In genomic region chr14:25370306-25371020, GRCm38 (mm10) we compare ENCODE assay signal across 10 mouse cellular contexts.
DNase-seq lines count a peak whose midpoint lies in the region; ATAC-seq and TF ChIP-seq lines count a peak whose summit lies in the region.
"Had no signal": no experiment of that assay in that cellular context is flagged by ENCODE, and none has a peak within 500 bp of the region (broad histone marks: within the 10 kb centered on the region; RNA-seq: fewer than 3 reads in every experiment).

No protein-coding gene starts in this region.

- no peaks in the 10 kb centered on the region for H3K9me3 ChIP-seq in lung, embryonic 16.5 days (ENCODE audit: control insufficient read depth, low read length)
- H3K9me3 ChIP-seq in hindbrain, embryonic 10.5 days = peaks cover 8% of the 10 kb centered on the region; the same call in 1 of the 2 replicates

- H3K27me3 ChIP-seq in lung, embryonic 16.5 days (ENCODE audit: control insufficient read depth, insufficient read depth, low read depth, low read length) = no peaks in the 10 kb centered on the region
- H3K27me3 ChIP-seq in hindbrain, embryonic 10.5 days (ENCODE audit: insufficient read depth, poor library complexity, severe bottlenecking) = no peaks in the 10 kb centered on the region
- H3K27me3 ChIP-seq in myocyte (ENCODE audit: control insufficient read depth, insufficient read depth, insufficient read length) = no peaks in the 10 kb centered on the region
- H3K27me3 ChIP-seq: Patski had no signal

- no peak overlapping the region for H3K9ac ChIP-seq in lung, embryonic 16.5 days (ENCODE audit: low read length)

- TF ChIP-seq POLR2A in myocyte (IDR thresholded peaks at IDR 0.05; ENCODE audit: insufficient read length, low read depth) = no peak

- DNase-seq in lung, adult 18-20 months = no peak
- peak; percentile 92 to 96 for DNase-seq in cerebellum, postnatal 10 days
- DNase-seq in hindbrain, embryonic 10.5 days (ENCODE audit: low spot score) = no peak
- DNase-seq in right cerebral cortex, adult 2 months (ENCODE audit: low spot score in 2 of 2) = no peak
- no peak for DNase-seq in adrenal gland, postnatal 25 days
- no peak for DNase-seq in adrenal gland, adult (ENCODE audit: inconsistent age in 2 of 2, low spot score in 1 of 2)
- DNase-seq: right cerebral cortex, postnatal 14 days had no signal

- H3K36me3 ChIP-seq in lung, embryonic 16.5 days (ENCODE audit: control insufficient read depth, insufficient read depth, low read length) = no peaks in the 10 kb centered on the region
- peaks cover 9% of the 10 kb centered on the region for H3K36me3 ChIP-seq in hindbrain, embryonic 10.5 days
- no peaks in the 10 kb centered on the region for H3K36me3 ChIP-seq in myocyte (ENCODE audit: control insufficient read depth, insufficient read depth)

- no peak overlapping the region for H3ac ChIP-seq in myocyte (ENCODE audit: control insufficient read depth, insufficient read length)

- H3K4me3 ChIP-seq in lung, embryonic 16.5 days (ENCODE audit: low read length) = no peak overlapping the region
- no peak overlapping the region for H3K4me3 ChIP-seq in hindbrain, embryonic 10.5 days
- H3K4me3 ChIP-seq in myocyte = no peak overlapping the region

- WGBS in lung, embryonic 16.5 days = 91% methylated on average over 6 of the region's 6 CpGs
- 84% methylated on average over 6 of the region's 6 CpGs for WGBS in hindbrain, embryonic 10.5 days

- ATAC-seq in lung, embryonic 16.5 days (ENCODE audit: low read depth) = no peak

- H3K79me2 ChIP-seq in myocyte (ENCODE audit: control insufficient read depth, insufficient read depth) = no peaks in the 10 kb centered on the region

- 0 out of 2 replicates have a peak overlapping the region, but pooled peaks have one; percentile 5 for H3K27ac ChIP-seq in lung, embryonic 16.5 days (ENCODE audit: low read length)
- peak overlapping the region; percentile 81 for H3K27ac ChIP-seq in hindbrain, embryonic 10.5 days

- H3K4me1 ChIP-seq in lung, embryonic 16.5 days (replicated peaks; ENCODE audit: control insufficient read depth, insufficient read depth, low read length) = peaks cover 9% of the 10 kb centered on the region
- H3K4me1 ChIP-seq in hindbrain, embryonic 10.5 days (replicated peaks) = peaks cover 39% of the 10 kb centered on the region

- no peak overlapping the region for H3K4me2 ChIP-seq in lung, embryonic 16.5 days (ENCODE audit: low read depth, low read length)
- H3K4me2 ChIP-seq in myocyte (ENCODE audit: low read depth) = peak overlapping the region; percentile 16

TF ChIP-seq in myocyte, 11 proteins besides CTCF, POLR2A, EP300 and RAD21:
- TF ChIP-seq E2F4 (IDR thresholded peaks at IDR 0.05; ENCODE audit: insufficient read depth) (no peak), TCF12 (IDR thresholded peaks at IDR 0.05; ENCODE audit: insufficient read depth, poor library complexity, severe bottlenecking) (no peak), CEBPB (IDR thresholded peaks at IDR 0.05; ENCODE audit: insufficient read depth, poor library complexity, severe bottlenecking) (no peak), USF1 (IDR thresholded peaks at IDR 0.05; ENCODE audit: low read depth) (no peak), REST (IDR thresholded peaks at IDR 0.05; ENCODE audit: insufficient read depth, insufficient read length) (no peak), MYOG (IDR thresholded peaks at IDR 0.05; ENCODE audit: control insufficient read depth in 1 of 3, insufficient read depth in 1 of 3, insufficient read length in 2 of 3, low read depth in 2 of 3) (no peak), POLR2AphosphoS2 (IDR thresholded peaks at IDR 0.05; ENCODE audit: insufficient read length, low read depth) (no peak)

Comparison
In these comparisons a context has a peak if more than half of its experiments do, and no peak if none do; other contexts are left out.
1. DNase-seq: peak in cerebellum, postnatal 10 days (2 of 2); none in lung, adult 18-20 months (0 of 2), hindbrain, embryonic 10.5 days (single experiment), right cerebral cortex, adult 2 months (0 of 2), adrenal gland, postnatal 25 days (single experiment) and adrenal gland, adult (0 of 2).